Mouse (Mus musculus) limb, embryonic 14.5 days (tissue): ENCODE results near the gene Rcn3. TPM values are rescaled to one million over a fixed set of nuclear protein-coding genes. Genes with fewer than 3 reads are reported as not detected.

ENCODE experiments used
- ATAC-seq: fragments of 200-750 bp; cut with Nextera tagmentation; 2 replicates; pipeline ENCODE4 v1.8.0; 2017; ENCODE audit warnings: low read depth, moderate number of reproducible peaks, moderate TSS enrichment; ENCODE audit not compliant: low FRiP score
- DNase-seq: peaks from one replicate; pipeline ENCODE4 v3.0.0-alpha.2; 2015; ENCODE audit warnings: low spot score
- H3K27ac ChIP-seq: fragments of 300-500 bp; sonication (generic); replicated peaks from 2 replicates; pipeline ENCODE4 v1.5.1; 2014; ENCODE audit warnings: low read depth, mild to moderate bottlenecking, low read length, moderate library complexity, mixed read lengths
- H3K27me3 ChIP-seq: fragments of 300-500 bp; sonication (generic); 2 replicates; pipeline ENCODE4 v1.6.1; 2014; ENCODE audit warnings: low read length, mixed read lengths; ENCODE audit not compliant: control insufficient read depth, insufficient read depth
- H3K36me3 ChIP-seq: fragments of 300-500 bp; sonication (generic); 2 replicates; pipeline ENCODE4 v1.6.1; 2014; ENCODE audit warnings: mild to moderate bottlenecking, low read length, moderate library complexity, mixed read lengths; ENCODE audit not compliant: control insufficient read depth, insufficient read depth
- H3K4me1 ChIP-seq: fragments of 300-500 bp; sonication (generic); 2 replicates; pipeline ENCODE4 v1.6.1; 2014; ENCODE audit warnings: antibody characterized with exemption, low read length, mixed read lengths; ENCODE audit not compliant: control insufficient read depth, insufficient read depth
- H3K4me2 ChIP-seq: fragments of 300-500 bp; sonication (generic); replicated peaks from 2 replicates; pipeline ENCODE4 v1.6.1; 2014; ENCODE audit warnings: low read depth, mild to moderate bottlenecking, low read length, moderate library complexity; ENCODE audit not compliant: severe bottlenecking
- H3K4me3 ChIP-seq: fragments of 300-500 bp; sonication (generic); replicated peaks from 2 replicates; pipeline ENCODE4 v1.5.1; 2014; ENCODE audit warnings: low read length
- H3K9ac ChIP-seq: fragments of 300-500 bp; sonication (generic); 2 replicates; pipeline ENCODE4 v1.6.1; 2014; ENCODE audit warnings: mild to moderate bottlenecking, low read depth, low read length, moderate library complexity; ENCODE audit not compliant: severe bottlenecking
- H3K9me3 ChIP-seq: fragments of 300-500 bp; sonication (generic); 2 replicates; pipeline ENCODE4 v1.6.1; 2016; ENCODE audit warnings: low read length; ENCODE audit not compliant: control insufficient read depth
- POLR2A ChIP-seq: fragments of 200-500 bp; IDR thresholded peaks from 2 replicates; pipeline ENCODE4 v1.8.0; 2012; ENCODE audit warnings: inconsistent platforms, mild to moderate bottlenecking, moderate library complexity, borderline replicate concordance; ENCODE audit not compliant: insufficient read depth, insufficient read length; ENCODE audit errors: extremely low read depth
- WGBS: fragments of 180-500 bp; shearing (Covaris S2); extraction: QIAGEN DNeasy Blood & Tissue Kit; methylation state at CpG from one replicate; pipeline ENCODE4 v1.1.7; 2014; 5-methylcytosine and 5-hydroxymethylcytosine counted together
- polyA plus RNA-seq, 2 experiments: library from polyadenylated mRNA; depleted of rRNA in 1 of 2; stranded (reverse) in 1 of 2; unstranded in 1 of 2; fragments of >200 nt; fragmentation: Nextera tagmentation in 1 of 2; extraction: Ambion mirVana in 1 of 2; gene quantifications; 2 replicates each; pipeline versions ENCODE4 v1.2.1 to v1.2.3; 2012 to 2014

The Rcn3 gene
- polyA plus RNA-seq, 2 experiments, result 577 to 679 TPM

GRCm38 (mm10) chr7:45061532-45062075, 30.4 kb downstream of the Rcn3 start:
- Histone ChIP-seq H3K4me3 (peak overlapping the region; percentile 70), H3K27ac (peak overlapping the region; percentile 49; the same call in 1 of the 2 replicates), H3K27me3 (no peaks in the 10 kb centered on the region), H3K4me2 (peak overlapping the region; percentile 62), H3K36me3 (0 out of 2 replicates have a peak, but pooled peaks cover 3% of the 10 kb centered on the region), H3K4me1 (peaks cover 12% of the 10 kb centered on the region), H3K9me3 (no peaks in the 10 kb centered on the region), H3K9ac (peak overlapping the region; percentile 62)
- TF ChIP-seq POLR2A, result no peak
- 10% methylated on average over 11 of the region's 11 CpGs for WGBS
- no peak for ATAC-seq
- DNase-seq, result no peak

- Histone ChIP-seq H3K4me3 (no peak overlapping the region), H3K4me2 (no peak overlapping the region; the same call in 1 of the 2 replicates), H3K9ac (no peak overlapping the region), H3K27ac (no peak overlapping the region), H3K27me3 (no peaks in the 10 kb centered on the region), H3K36me3 (no peaks in the 10 kb centered on the region), H3K9me3 (no peaks in the 10 kb centered on the region), H3K4me1 (peaks cover 12% of the 10 kb centered on the region)
- TF ChIP-seq POLR2A, result no peak
- no peak for DNase-seq
- ATAC-seq, result no peak
- WGBS, result 86% methylated on average over 6 of the region's 6 CpGs
Observed at GRCm38 (mm10) chr7:45060632-45061122, 31.3 kb downstream of the Rcn3 start.

- no peaks in the 10 kb centered on the region for H3K27me3 ChIP-seq
- H3K4me3 ChIP-seq, result no peak overlapping the region
- DNase-seq (no peak), ATAC-seq (no peak)
- H3K27ac ChIP-seq, result no peak overlapping the region
- no peak overlapping the region for H3K4me2 ChIP-seq
- H3K36me3 ChIP-seq, result no peaks in the 10 kb centered on the region
- peaks cover 12% of the 10 kb centered on the region for H3K4me1 ChIP-seq
- 83% methylated on average over 9 of the region's 10 CpGs for WGBS
- H3K9ac ChIP-seq, result no peak overlapping the region
- no peaks in the 10 kb centered on the region for H3K9me3 ChIP-seq
- no peak for TF ChIP-seq POLR2A
Observed at GRCm38 (mm10) chr7:45058607-45059571, 33.1 kb downstream of the Rcn3 start.

GRCm38 (mm10) chr7:45056972-45057348, 35.1 kb downstream of the Rcn3 start:
- no peaks in the 10 kb centered on the region for H3K9me3 ChIP-seq
- no peak overlapping the region for H3K4me3 ChIP-seq
- no peak overlapping the region for H3K4me2 ChIP-seq
- ATAC-seq, result no peak
- no peak overlapping the region for H3K9ac ChIP-seq
- no peak for DNase-seq
- H3K4me1 ChIP-seq, result peaks cover 7% of the 10 kb centered on the region
- no peaks in the 10 kb centered on the region for H3K27me3 ChIP-seq
- no peaks in the 10 kb centered on the region for H3K36me3 ChIP-seq
- no peak overlapping the region for H3K27ac ChIP-seq
- no peak for TF ChIP-seq POLR2A

GRCm38 (mm10) chr7:45056329-45056971, 35.6 kb downstream of the Rcn3 start:
- H3K4me2 ChIP-seq, result no peak overlapping the region
- peaks cover 3% of the 10 kb centered on the region for H3K4me1 ChIP-seq
- no peaks in the 10 kb centered on the region for H3K9me3 ChIP-seq
- no peak overlapping the region for H3K27ac ChIP-seq
- no peaks in the 10 kb centered on the region for H3K36me3 ChIP-seq
- H3K27me3 ChIP-seq, result no peaks in the 10 kb centered on the region
- ATAC-seq, result no peak
- no peak for DNase-seq
- WGBS, result 74% methylated on average over 14 of the region's 14 CpGs
- no peak overlapping the region for H3K9ac ChIP-seq
- TF ChIP-seq POLR2A, result no peak
- no peak overlapping the region for H3K4me3 ChIP-seq
